Mouse (Mus musculus) mouse trophoblast stem cell (cell line): ENCODE results near the gene Pdcd4.
"Not testable (repeated sequence)": the region's sequence is repeated elsewhere in the genome, so short reads cannot be mapped to it uniquely, and the experiment has no call there.

Experiments used
- in situ Hi-C, 2 experiments: fragments of 300-500 bp; cut with MseI, MboI; formaldehyde crosslinking; loops; 2 replicates in 1 of 2; 3 replicates in 1 of 2; pipeline ENCODE4 v1.15.1; 2025

Gene Pdcd4

DNA sequence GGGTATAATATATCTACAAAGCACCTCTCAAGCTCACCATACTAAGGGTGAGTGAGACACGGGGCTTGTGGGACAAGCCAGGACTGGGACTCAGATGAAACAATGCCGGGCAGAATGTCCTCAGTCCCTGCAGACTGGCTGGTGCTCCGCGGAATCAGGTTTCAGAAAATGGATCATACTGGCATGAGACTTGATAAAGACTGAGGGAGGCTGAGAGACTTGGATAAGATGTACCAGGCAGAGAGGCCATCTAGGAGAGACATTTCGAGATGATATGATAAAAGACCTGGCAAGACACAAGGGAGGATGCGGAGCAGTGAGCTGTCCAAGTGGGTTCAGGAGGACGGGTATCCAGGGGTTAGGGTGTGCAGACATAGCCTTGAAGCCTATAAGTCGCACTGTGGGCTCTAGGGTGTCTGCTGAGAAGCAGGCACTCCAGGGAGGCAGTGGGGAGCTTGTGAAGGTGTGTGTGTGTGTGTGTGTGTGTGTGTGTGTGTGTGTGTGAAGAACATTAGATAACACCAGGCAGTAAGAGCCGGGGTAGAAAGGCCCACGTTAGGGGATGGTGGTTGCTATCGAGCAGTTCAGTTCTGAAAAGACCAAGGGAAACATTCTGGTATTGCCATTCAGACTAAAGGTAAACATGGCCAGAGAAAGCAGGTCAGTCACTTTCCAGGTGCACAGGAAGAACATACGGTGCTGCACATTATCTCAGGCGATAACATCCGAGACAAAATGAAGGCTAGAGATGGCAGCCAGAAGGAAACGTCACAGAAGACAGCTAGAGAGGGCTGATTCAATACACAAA, 10.1 kb downstream of the Pdcd4 start:
- in situ Hi-C loops = no loop called here

DNA sequence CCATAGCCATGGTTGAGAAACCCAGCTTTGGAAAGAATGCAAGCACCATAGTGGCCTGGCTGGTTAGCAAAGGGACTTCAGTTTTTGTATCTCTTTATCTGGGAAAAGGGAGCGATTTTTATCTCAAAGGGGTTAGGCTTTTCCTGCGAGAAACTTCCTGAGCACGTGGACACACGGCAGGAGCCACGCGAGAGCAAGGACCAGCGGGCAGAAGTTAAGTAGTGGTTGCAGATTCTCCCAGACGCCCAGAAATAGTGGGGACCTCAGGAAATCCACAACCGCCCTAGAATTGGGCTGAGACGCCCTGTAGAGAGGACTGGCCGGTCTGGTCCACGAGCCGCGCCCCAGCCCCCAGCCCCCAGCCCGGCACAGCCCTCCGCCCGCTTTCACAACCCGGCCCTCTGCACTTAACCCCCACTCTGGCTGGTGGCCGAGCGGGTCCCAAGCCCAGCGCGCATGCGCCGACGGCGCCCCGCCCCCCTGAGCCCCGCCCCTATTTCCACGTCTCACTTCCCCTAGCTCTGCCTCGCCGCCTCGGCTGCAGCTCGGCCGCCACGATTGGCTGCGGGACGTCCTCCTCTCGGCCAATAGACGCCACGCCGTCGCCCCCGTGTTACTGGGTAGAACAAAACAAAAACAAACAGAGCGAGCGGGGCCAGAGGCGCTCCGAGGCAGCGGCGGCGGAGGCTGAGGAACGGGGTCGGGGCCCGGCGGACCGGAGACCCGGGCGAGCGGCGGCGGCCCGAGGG, 10.9 kb downstream of the Pdcd4 start:
- in situ Hi-C loops = no loop called here

GRCm38 (mm10) chr19:53903507-53904321, 11.7 kb downstream of the Pdcd4 start:
- in situ Hi-C loops = no loop called here

- in situ Hi-C loops = no loop called here
Measured at GRCm38 (mm10) chr19:53904833-53905480, 12.9 kb downstream of the Pdcd4 start.

GRCm38 (mm10) chr19:53906033-53906702, 14.1 kb downstream of the Pdcd4 start:
- in situ Hi-C loops = no loop called here

- in situ Hi-C loops = not testable (repeated sequence)
Measured at GRCm38 (mm10) chr19:53906703-53907070, 14.7 kb downstream of the Pdcd4 start.

DNA sequence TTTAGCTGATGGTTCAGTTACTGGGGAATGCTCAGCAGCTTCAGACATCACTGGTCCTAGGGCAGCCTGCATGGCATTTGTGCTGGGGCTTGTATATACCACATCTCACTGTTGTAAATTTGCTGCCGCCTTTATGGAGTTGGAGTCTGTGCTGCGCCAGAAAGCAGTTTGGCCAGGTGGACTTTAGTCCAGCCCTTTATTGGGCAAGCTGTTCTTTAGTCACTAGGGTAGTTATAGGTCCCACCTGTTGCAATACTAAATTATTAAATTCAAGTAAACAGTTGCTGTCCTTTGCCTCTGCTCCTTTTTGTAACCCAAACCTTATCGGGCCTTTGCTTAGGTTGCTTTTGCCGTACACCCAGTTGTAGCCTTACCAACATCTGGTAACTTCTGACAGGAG, 22.9 kb downstream of the Pdcd4 start:
- in situ Hi-C loops = no loop called here

DNA sequence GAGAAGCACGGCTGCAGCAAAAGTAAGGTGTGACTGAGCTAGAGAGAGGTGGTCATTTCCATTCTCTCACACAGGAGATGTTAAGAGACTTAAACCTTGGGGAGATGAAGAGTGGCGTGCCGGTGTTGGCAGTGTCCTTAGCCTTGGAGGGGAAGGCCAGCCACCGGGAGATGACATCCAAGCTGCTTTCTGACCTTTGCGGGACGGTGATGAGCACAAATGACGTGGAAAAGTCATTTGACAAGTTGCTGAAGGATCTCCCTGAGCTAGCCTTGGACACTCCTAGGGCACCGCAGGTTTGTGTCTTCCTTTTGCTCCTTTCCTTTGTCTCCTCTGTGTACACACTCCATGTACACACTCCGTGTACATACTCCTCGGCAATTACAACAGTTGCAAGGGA, 27.5 kb downstream of the Pdcd4 start:
- in situ Hi-C loops = no loop called here

DNA sequence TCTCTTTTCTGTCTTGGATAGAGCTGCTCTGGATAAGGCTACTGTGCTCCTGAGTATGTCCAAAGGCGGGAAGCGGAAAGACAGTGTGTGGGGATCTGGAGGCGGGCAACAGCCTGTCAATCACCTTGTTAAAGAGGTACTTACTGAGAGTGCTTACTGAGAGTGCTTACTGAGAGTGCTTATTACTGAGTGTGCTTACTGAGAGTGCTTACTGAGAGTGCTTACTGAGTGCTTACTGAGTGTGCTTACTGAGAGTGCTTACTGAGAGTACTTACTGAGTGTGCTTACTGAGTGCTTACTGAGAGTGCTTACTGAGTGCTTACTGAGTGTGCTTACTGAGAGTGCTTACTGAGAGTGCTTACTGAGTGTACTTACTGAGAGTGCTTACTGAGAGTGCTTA, 30.0 kb downstream of the Pdcd4 start:
- in situ Hi-C loops = not testable (repeated sequence)

DNA sequence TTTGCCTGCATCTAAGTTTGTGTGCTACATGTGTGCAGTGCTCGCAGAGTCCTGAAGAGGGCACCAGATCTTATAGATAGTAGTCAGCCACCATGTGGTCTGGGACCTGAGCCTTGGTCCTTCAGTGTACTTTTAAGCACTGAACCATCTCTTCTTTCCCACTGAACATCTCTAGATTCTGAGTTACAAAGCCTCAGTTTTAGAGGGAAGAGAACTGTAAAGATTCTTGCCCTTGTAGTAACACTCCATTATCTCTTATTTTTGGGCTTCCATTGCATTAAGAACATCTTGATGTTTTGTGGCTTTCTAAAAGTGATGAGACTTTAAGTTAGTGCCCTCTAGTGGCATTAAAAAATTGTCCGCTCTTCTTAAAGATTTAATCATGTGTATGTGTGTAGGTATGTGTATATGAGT, 33.3 kb downstream of the Pdcd4 start:
- in situ Hi-C loops = no loop called here

DNA sequence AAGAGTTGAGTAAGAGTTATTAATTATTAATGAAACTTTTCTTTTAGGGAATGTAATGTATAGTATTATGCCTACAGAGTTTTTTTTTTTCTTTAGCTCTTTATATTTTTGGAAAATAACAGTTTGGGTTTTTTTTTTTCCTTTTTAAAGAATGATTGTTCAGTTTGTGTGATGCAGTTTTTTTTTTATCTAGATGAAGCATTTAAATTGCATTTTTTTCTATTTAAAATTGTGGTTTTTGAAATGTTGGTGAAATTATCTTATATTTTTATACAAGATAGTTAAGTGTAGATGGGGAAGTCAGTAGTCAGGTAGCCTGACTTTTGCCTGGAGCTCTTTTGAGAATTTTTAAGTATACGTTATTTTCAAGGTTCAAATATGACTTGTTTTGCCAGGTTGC, 34.7 kb downstream of the Pdcd4 start:
- in situ Hi-C loops = no loop called here

GRCm38 (mm10) chr19:53929218-53929617, 37.2 kb downstream of the Pdcd4 start:
- in situ Hi-C loops = no loop called here

- in situ Hi-C loops = no loop called here
Measured at GRCm38 (mm10) chr19:53933050-53933449, 41.0 kb downstream of the Pdcd4 start.

GRCm38 (mm10) chr19:53934046-53934445, 42.0 kb downstream of the Pdcd4 start:
- in situ Hi-C loops = no loop called here

DNA sequence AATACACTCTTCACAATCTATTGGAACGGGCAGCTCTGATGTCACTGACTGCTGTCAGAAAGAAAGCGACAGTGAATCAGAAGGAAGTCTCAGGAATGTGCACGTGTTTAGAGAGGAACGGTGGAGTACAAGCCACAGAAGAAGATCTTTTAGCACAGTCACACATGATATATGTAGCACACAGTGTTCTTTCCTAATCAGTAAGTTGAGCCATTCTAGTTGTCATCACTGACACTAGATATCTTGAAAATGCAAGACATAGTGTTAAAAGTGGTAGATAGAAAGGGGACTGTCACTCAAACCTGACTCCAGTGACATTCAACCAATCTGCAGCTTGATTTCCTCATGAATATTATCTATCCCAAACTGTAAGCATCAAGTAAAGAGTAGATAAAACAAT, 47.4 kb downstream of the Pdcd4 start:
- in situ Hi-C loops = no loop called here

DNA sequence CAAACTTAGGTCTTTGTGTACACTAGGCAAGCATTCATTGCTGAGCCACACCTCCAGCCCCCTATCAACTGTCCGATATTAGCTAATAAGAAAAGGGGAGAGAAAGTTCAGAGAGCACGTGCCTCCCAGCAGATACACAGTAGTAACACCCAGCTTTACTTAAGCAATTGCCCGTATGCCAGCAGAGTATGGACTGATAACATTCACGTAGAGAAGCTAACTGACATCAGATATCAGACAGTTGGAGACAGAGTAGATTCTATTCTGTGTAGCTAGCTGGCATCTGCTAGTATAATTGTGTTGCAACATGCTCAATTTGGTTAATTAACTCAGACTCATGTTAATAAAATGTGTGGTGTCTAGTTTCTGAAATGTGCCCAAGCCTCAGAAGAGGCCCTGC, 49.1 kb downstream of the Pdcd4 start:
- in situ Hi-C loops = no loop called here

DNA sequence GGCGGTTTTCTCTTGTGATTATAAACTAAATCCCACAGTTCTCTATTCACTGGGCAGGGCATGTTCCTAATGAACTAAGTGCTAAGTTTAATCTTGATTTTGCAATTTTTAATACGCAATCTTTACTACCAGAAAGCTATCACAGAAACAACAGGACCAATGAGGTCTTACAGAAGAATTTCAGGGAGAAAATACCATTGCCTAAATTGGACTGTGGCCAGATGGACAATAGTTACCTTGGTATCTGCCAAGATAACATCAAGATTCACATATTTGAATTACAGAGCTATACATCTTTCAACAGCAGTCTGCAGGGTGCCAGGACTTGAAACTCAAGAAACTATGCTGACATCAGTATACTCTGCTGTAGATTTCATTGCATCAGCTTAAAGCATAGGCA, 50.3 kb downstream of the Pdcd4 start:
- in situ Hi-C loops = no loop called here

- in situ Hi-C loops = no loop called here
Measured at GRCm38 (mm10) chr19:53943802-53944785, 52.1 kb downstream of the Pdcd4 start, which contains the start of the genes Shoc2 and Bbip1. Gene Shoc2 (plus strand): TSS chr19:53944306. Gene Bbip1 (minus strand): TSS chr19:53944627.

- in situ Hi-C loops = no loop called here
Measured at GRCm38 (mm10) chr19:53944786-53945169, 52.7 kb downstream of the Pdcd4 start.
